Mouse (Mus musculus) left cerebral cortex, postnatal 25 days (tissue): ENCODE data around the gene L2hgdh. TPM values are rescaled to one million over a fixed set of nuclear protein-coding genes. Genes with fewer than 3 reads are reported as not detected.
"Not testable (repeated sequence)": the region's sequence is repeated elsewhere in the genome, so short reads cannot be mapped to it uniquely, and the experiment has no call there.

Experiments
- DNase-seq, 2 experiments: peaks; one replicate each; pipeline ENCODE4 v3.0.0; 2022; ENCODE audit warnings: low spot score in 2 of 2, mixed read lengths in 1 of 2
- intact Hi-C: fragments of 180-260 bp; cut with DNase I; formaldehyde crosslinking; loops from one replicate; pipeline ENCODE4 v1.15.1; 2025
- microRNA-seq, 2 experiments: library from miRNA; unstranded; fragments of <30 nt; microRNA quantifications; one replicate each; pipeline ENCODE4 v1.2.0; 2022
- total RNA-seq, 2 experiments: library from RNA; stranded (reverse); gene quantifications; 2 replicates each; pipeline ENCODE4 v1.2.3; 2021

The L2hgdh gene
- total RNA-seq, 2 experiments from 2014 or later = 19.4 to 19.6 TPM

- intact Hi-C loops = loop anchor here (5.0 kb wide), 3 partner anchors 34 to 309 kb away; partner anchors contain the start of genes Arf6, Gm9887 and Vcpkmt
- peak; percentile 25 to 53 for DNase-seq
These were observed 43.8 kb downstream of the L2hgdh start for GRCm38 (mm10) chr12:69680635-69681565.

DNA sequence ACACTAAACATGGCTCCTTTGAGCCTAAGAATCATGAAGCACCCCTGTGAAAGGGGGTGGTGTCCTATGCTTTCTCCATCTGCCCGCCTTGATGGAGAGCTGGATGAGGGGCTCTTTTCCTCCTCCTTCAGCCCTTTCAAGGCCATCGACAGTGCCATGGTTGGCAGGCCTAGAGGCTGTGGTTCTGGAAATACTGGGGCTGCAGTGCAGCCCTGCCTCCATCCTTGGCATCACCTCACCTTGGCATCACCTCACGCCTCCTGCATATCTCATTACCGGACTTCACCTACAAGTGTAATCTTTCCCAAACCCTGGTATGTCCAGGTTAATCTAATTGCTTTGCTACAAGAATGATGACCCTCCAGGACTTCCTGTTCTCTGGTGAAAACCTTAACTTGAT is 48.5 kb downstream of the L2hgdh start:
- no peak for DNase-seq
- intact Hi-C loops = no loop called here

DNA sequence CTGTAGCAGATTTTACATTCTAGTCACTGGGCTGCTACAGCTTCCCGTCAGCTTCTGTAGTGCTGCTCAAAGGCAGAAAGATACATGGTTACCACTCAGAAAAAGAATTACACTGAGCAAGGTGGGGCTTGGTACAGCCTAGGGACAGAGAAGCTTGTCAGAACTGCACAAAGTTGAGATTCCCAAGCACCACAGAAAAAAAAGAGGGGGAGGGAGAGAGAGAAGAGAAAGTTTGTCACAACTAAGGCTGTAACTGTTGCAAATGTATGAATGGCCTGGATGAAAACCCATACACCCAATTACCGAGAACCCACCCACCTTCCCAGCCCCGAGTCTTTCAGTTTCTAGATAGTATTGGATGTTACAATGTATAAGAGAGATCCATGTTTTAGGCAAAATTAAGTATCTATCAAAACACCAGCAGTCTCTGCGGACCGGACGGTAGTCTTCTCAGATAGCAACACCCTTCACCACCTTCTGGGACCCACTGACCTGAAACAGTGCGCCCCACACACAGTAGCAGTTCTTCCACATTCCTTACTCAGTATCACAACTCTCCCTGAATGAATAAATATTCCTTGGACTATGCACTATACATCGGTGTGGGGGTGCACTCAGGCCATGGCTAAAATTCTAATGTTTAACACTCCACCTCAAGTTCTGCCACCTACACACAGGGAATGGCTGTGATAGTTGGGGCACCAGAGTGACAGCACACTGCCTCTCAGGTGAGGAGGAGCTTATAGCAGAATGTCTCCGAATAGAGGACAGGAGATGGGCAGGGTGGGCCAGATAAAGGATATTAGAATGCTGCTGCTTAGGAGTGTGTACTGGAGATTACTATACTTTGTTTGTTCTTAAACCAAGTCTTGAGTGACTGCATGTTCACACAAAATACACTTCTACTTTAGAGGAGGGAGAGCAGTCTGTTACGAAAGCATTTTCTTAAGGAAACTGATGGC is 49.8 kb downstream of the L2hgdh start:
- intact Hi-C loops = no loop called here
- no peak for DNase-seq

GRCm38 (mm10) chr12:69674176-69674575 is 50.5 kb downstream of the L2hgdh start:
- intact Hi-C loops = no loop called here
- no peak for DNase-seq

- intact Hi-C loops = no loop called here
- no peak for DNase-seq
These were observed 58.0 kb downstream of the L2hgdh start for GRCm38 (mm10) chr12:69666721-69667120.

- no peak for DNase-seq
- intact Hi-C loops = no loop called here
These were observed 63.0 kb downstream of the L2hgdh start for GRCm38 (mm10) chr12:69661658-69662057.

- intact Hi-C loops, DNase-seq: not testable (repeated sequence)
These were observed 70.7 kb downstream of the L2hgdh start for GRCm38 (mm10) chr12:69653973-69654372.

- intact Hi-C loops = loop anchor here (5.0 kb wide), 1 partner anchor 33 kb away; the partner anchor contains the start of gene Sos2
- DNase-seq = no peak
These were observed 75.2 kb downstream of the L2hgdh start for GRCm38 (mm10) chr12:69649511-69649910.

DNA sequence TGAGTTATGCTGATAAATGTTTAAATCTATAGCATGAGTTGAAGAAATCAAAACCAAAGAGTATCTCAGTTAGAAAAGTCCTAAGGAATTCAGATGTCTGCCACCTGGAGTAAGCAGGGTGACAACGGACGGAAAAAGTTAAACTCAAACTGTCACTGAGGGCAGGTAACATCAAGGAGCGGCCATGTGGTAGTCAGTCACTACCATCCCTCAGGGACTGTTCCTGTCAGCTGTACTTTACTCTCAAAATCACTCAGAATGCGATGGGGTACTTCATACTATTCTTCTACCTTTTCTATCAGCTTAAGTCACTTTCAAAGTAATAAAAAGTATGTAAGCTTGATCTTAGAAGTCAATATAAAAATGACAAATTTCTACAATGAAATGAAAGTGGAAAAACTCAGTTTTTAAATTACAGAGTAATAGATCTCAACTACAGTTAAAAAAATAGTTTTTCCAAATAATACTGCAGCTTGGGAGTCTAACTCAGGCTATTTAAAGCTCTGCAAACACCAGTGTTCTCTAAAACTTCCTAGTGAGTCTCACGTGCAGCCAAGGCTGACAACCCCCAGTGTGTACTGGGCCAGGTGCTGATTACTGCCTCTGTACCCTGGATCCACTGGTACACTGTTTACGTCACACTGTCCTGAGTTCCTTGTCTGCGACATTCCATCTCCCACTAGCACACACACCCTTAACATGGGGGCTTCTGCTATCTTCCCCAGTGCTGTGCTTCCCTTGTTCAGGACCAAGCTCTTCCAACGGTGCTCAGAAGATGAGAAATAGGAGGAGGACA is 78.7 kb downstream of the L2hgdh start:
- DNase-seq = no peak
- intact Hi-C loops = loop anchor here (5.0 kb wide), 1 partner anchor 36 kb away; the partner anchor contains the start of gene Sos2

DNA sequence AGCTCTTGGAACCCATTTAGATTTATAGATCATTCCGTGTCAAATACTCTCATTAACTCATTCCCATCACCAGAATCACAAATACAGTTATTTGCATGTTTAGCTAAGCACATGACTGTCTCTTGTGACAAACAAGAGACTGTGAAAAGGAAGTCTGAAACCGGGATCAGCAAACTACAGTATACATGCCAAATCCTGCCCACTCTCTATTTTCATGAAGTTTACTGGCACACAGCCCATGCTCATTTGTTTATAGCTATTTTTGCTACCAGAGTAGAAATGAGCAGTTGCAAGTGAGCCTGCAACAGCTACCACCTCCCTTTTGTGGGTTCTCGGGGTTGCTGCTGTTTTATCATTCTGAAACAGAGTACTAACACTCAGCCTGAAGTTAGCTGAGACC is 79.8 kb downstream of the L2hgdh start:
- DNase-seq = peak; percentile 45 to 67
- intact Hi-C loops = loop anchor here (5.0 kb wide), 1 partner anchor 37 kb away; the partner anchor contains the start of gene Sos2

GRCm38 (mm10) chr12:69642877-69643276 is 81.8 kb downstream of the L2hgdh start:
- intact Hi-C loops = no loop called here
- DNase-seq = no peak

Small RNA genes lying within 50 kb of the gene (microRNA-seq; reads per million reads assigned to microRNA genes)
- 0 reads per million in 2 experiments for gene Mir681

Other genes with a start within 250 kb of the L2hgdh start
- 10 to 100 TPM; 24.0 to 24.9 TPM for gene Vcpkmt, start 141.8 kb downstream of the L2hgdh start, total RNA-seq
- 10 to 100 TPM; 30.7 to 34.9 TPM for gene Sos2, start 43.0 kb downstream of the L2hgdh start, total RNA-seq
- gene Atp5s, start 77 bp upstream of the L2hgdh start, total RNA-seq = 10 to 100 TPM; 28.0 to 35.9 TPM
- 10 to 100 TPM; 25.0 to 27.8 TPM for gene Cdkl1, start 66.4 kb upstream of the L2hgdh start, total RNA-seq
- 100 to 1,000 TPM; 236 to 246 TPM for gene Atl1, start 167.7 kb upstream of the L2hgdh start, total RNA-seq
- 10 to 100 TPM; 41.7 to 46.2 TPM for gene Map4k5, start 168.3 kb upstream of the L2hgdh start, total RNA-seq